Mouse (Mus musculus) cerebellum, adult 11-12 months (tissue): ENCODE data around the gene Btbd9.
"Not testable (repeated sequence)": the region's sequence is repeated elsewhere in the genome, so short reads cannot be mapped to it uniquely, and the experiment has no call there.

Experiments used
- DNase-seq: peaks from one replicate; pipeline ENCODE4 v3.0.0; 2022

Btbd9 gene

DNA sequence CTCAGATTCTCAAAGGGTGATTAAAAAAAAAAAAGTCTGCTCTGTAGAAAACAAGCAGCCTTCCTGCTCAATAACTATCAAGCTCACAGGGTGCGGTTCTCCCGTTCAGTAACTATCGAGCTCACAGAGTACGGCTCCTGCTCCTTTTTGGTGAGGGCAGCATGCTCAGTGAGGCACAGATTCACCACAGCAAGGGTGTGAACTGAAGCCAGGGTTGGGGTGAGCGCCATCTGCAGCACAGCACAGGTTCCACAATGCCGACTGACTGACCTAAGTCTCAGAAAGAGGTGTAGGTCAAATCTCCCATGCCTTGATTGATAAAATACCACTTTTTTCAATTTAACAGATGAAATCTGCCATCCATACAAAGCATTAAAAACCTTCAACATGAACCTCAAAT lies 66.1 kb downstream of the Btbd9 start:
- DNase-seq = peak; percentile 89

GRCm38 (mm10) chr17:30509646-30510045 lies 66.6 kb downstream of the Btbd9 start:
- peak; percentile 65 for DNase-seq

GRCm38 (mm10) chr17:30507636-30508576 lies 68.4 kb downstream of the Btbd9 start:
- DNase-seq = no peak

DNA sequence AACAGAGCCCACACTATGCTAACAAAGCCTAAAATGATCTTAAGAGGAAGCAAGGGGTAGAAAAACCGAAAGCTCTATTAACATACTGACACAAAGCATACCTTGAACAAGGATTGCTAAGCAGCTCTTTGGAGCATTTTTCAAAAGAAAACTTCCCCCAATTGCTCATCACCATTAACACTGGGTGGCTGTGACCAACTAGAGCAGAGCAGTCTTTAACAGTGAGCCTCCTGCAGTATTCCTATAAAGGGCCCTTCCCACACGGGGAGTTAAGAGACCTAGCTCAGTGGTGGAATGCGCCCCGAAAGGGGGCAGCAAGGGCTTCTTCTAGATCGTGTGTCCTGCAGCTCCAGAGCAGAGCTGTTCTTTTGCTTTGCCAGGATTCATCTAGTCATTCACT lies 69.4 kb downstream of the Btbd9 start:
- DNase-seq = no peak

GRCm38 (mm10) chr17:30499541-30499940 lies 76.7 kb downstream of the Btbd9 start:
- not testable (repeated sequence) for DNase-seq

DNA sequence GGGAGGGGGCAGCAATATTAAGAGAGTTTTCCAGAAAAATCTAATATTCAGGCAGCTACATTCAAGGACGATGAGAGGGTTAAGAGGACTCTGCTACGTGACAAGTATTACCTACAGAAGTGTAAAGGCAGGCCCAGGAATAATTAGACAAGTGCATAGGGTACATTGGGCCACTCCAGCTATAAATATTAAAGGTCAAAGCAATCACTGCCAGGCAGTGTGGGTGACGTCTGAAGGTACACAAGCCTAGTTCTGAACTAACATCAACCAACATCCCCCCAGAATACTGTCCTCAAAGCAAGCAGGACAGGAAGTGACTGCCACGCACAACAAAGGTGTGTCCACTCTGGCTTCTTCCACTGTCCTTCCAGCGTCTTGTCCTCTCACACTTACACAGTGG lies 77.5 kb downstream of the Btbd9 start:
- no peak for DNase-seq

DNA sequence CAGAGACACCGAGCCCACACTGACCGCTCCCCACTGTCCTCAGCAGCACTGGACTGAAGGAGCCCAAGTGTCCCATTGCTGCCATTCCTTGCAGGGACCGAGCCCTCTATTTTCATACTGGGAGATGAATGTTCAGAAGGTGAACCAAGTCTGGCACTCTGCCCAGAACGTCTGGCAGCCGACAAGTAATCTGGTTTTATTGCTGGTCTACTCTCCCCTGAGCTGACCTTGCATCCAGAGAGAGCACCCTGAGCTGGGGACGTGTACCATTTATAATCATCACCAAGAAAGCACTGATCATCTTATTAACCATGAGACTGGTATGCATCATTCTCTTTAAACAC lies 77.9 kb downstream of the Btbd9 start:
- peak; percentile 55 for DNase-seq

GRCm38 (mm10) chr17:30497525-30498375 lies 78.5 kb downstream of the Btbd9 start:
- DNase-seq = no peak

GRCm38 (mm10) chr17:30495567-30495966 lies 80.7 kb downstream of the Btbd9 start:
- DNase-seq = no peak

DNA sequence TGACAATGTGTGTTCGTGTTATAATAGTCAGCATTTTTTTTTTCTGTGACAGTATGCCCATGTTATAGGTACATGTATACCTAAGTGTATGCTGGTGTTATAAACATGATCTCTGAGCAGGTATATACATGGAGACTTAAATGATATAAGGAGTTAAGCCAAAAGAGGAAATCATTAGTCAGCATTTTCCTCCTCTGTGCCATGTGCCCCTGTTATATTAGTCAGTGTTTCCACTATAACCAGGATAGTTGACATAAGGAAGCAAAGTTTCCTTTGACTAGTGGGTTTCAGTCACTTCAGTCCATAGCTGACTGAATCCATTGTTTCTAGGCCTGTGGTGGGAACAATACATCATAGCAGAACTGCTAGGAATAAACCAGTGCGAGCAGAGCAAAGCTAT lies 81.1 kb downstream of the Btbd9 start:
- DNase-seq = no peak

DNA sequence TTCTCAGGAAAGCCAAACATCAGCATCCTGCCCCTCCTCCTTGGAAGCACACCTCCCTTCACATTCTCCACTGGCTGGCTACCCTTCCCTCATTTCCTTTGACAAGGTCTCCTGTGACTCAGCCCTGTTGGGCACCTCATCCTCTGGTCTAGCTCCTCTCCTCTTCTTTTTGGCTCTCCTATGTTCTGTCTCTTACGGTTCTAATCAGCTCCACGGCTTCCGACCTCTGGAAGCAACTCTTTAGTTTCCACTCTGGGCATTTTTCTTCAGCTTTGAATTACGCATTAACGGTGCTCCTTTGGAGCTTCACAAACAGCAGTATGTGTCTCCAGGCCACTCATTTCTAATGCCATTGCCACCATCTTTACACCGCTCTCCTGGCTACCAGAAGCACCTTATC lies 82.8 kb downstream of the Btbd9 start:
- DNase-seq = no peak

DNA sequence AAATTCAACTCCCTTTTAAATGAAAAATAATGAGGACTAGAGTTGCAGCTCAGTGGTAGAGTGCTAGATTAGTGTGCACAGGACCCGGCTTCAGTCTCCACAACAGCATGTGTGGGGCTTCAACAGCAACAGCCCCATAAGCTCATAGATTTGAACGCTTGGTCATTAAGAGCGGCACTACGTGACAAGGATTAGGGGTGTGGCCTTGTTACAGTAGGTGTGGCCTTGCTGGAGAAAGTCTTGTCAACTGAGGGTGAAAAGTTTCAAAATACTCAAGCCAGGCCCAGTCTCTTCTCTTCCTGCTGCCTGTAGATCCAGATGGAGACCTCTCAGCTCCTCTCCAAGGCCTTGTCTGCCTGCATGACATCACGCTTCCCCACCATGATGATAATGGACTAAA lies 84.1 kb downstream of the Btbd9 start:
- no peak for DNase-seq

- no peak for DNase-seq
Observed at GRCm38 (mm10) chr17:30491601-30492000, 84.7 kb downstream of the Btbd9 start.

GRCm38 (mm10) chr17:30490601-30491000 lies 85.7 kb downstream of the Btbd9 start:
- no peak for DNase-seq

- DNase-seq = no peak
Observed at GRCm38 (mm10) chr17:30490086-30490485, 86.2 kb downstream of the Btbd9 start.

DNA sequence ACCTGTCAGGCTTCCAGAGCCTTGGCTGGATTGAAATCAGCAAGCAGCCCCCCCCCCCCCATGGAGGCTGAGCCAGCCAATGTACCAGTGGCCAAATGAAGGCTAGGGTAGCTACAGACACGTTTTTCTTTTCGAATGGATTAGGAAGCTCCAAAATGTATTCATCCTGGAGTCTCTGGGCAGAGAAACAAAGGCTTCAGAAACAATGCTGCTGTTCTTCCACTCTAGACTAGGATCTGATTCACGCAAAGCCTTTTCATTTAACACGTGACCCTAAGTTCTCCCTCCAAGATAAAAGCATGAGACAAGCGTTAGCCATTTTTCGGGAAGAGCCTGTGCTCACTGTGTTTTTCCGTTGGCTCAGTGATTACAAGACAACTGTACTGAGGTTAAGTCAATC lies 86.7 kb downstream of the Btbd9 start:
- DNase-seq = no peak

- no peak for DNase-seq
Observed at GRCm38 (mm10) chr17:30487695-30488094, 88.6 kb downstream of the Btbd9 start.

DNA sequence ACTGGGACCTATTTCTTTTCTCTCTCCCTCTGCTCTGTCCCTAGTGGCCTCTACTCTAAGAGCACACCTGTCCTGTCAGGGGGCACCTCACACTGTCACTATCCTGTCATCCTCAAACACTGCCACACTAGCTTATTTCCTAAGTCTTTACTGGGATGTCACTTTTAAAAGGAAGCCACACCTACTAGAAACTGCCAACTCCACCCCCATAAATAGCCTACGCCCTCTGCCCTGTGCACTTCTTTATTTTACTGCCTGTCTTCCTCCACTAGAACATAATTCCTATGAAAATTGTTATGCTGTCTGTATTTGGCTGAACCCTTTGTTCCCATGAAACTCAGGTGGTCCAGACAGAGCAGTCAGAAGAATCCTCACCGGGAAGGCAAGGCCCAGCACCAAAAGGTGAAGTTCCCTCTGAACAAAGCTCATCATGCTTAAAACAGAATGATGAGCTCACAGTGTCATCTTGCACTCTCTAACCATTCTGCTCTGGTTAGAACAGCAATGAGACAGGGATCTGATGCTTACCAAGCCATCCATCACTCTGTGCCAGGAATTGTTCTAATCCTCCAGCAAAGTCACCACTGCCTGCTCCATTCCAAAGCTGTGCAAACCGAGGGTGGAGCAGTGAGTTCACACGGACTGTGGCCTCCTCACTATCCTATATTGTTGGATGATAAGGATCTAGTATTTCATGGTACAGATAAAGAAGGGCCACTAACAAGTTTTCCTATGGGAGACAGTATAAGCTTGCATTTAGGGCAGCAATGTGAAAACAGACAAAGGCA lies 91.0 kb downstream of the Btbd9 start:
- no peak for DNase-seq

DNA sequence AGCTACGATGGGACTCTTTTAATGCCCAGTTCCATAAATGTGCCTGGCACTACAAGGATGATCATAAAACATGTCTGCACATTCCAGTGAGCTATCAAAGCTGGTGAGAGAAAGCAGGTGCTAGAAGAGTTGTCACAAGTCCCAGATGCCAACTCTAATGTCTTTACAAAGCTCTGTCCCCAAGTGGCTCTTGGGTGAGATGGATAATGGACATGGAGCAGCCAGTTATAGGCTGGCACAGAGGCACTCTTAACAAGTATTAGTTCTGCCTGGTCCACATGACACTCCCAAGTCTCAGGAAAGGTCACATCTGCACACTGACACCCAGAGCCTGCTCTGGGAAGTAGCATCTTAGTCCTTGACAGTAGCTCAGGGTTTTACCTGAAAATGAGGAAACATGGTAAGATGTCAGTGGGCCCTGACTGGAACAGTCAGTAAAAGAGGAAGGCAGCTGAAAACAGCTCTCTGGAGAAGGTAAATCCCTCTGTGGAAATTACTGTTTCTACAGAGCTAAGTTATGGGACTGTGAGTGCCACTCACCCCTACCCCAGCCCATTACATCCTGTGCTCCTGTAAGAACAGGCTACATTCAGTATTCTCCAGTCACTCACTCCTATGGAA lies 91.7 kb downstream of the Btbd9 start:
- DNase-seq = no peak

GRCm38 (mm10) chr17:30481766-30482165 lies 94.5 kb downstream of the Btbd9 start:
- DNase-seq = no peak

DNA sequence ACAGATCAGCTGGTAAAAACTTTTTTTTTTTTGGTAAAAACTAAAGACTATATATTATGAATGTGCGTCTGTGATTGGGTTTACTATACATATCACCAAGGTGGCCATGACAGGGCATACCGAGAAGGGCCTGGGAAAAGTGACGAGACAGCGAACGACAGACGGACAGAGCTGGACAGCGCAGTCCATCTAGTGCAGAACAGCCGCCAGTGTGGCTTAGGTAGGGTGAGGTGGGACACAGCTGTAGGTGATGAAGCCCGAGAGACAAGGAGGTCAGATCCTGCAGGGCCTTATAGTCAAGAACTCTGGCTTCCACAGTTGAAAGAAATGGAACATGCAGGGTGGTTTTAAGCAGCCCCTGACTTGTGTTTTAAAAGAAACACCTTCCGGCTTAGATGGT lies 94.9 kb downstream of the Btbd9 start:
- no peak for DNase-seq

DNA sequence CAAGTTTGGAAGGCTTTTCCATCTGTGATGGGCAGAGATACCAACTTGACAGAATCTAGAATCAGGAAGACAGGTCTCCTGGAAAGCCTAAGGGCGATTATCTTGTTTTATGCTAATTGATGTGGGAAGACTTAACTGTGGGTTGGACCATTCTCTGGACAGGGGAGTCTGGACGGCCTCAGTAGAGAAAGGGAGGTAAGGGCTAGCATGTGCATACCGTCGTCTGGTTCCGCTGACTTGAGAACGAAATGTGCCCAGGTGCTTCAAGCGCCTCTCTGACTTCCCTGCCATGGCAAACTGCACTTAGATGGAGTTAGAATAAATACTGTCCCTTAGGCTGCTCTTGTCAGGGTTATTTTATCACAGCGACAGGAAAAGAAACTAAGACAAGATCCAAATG lies 95.9 kb downstream of the Btbd9 start:
- no peak for DNase-seq

DNA sequence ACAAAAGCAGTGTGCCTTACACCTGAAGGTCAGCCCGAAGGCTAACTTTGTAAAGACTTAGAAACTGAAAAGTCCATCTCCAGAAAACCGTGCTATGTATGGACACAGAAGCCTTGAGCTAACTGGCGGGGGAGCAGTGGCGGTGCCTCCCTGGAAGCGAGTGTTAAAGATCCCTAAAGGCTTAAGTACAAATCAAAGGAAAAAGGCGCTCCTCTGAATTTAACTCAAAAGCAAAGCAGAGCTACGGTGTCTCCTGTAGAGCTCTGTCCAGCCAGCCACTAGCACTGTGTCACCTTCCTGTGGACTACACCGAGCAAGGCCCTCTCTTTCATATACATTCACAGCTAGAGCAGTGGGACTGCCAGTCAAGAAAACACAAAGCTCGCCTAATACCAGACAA lies 98.1 kb downstream of the Btbd9 start:
- DNase-seq = no peak
